Mouse (Mus musculus) liver, postnatal 0 days (tissue): ENCODE measurements around the gene Mall. TPM values are rescaled to one million over a fixed set of nuclear protein-coding genes. Genes with fewer than 3 reads are reported as not detected.

Source experiments
- ATAC-seq: fragments of 200-750 bp; cut with Nextera tagmentation; 2 replicates; pipeline ENCODE4 v1.8.0; 2017; ENCODE audit warnings: mild to moderate bottlenecking, moderate library complexity
- DNase-seq: peaks from one replicate; pipeline ENCODE4 v3.0.0-alpha.2; 2016
- H3K27ac ChIP-seq: fragments of 300-500 bp; sonication (generic); 2 replicates; pipeline ENCODE4 v1.5.1; 2014; ENCODE audit warnings: antibody characterized with exemption, moderate library complexity, mild to moderate bottlenecking, low read depth
- H3K27me3 ChIP-seq: fragments of 300-500 bp; sonication (generic); 2 replicates; pipeline ENCODE4 v1.6.1; 2014; ENCODE audit warnings: low read length, control low read depth, mixed read lengths; ENCODE audit not compliant: insufficient read depth
- H3K36me3 ChIP-seq: fragments of 300-500 bp; sonication (generic); replicated peaks from 2 replicates; pipeline ENCODE4 v1.6.1; 2014; ENCODE audit warnings: mild to moderate bottlenecking, control low read depth, low read length, moderate library complexity, mixed read lengths; ENCODE audit not compliant: insufficient read depth
- H3K4me1 ChIP-seq: fragments of 300-500 bp; sonication (generic); 2 replicates; pipeline ENCODE4 v1.6.1; 2014; ENCODE audit warnings: antibody characterized with exemption, mild to moderate bottlenecking, control low read depth; ENCODE audit not compliant: insufficient read depth
- H3K4me2 ChIP-seq: fragments of 300-500 bp; sonication (generic); 2 replicates; pipeline ENCODE4 v1.6.1; 2014; ENCODE audit warnings: low read depth, mild to moderate bottlenecking, low read length, moderate library complexity, mixed read lengths
- H3K4me3 ChIP-seq: fragments of 300-500 bp; sonication (generic); 2 replicates; pipeline ENCODE4 v1.5.1; 2014; ENCODE audit warnings: low read depth, low read length
- H3K9ac ChIP-seq: fragments of 300-500 bp; sonication (generic); replicated peaks from 2 replicates; pipeline ENCODE4 v1.6.1; 2014; ENCODE audit warnings: mild to moderate bottlenecking, moderate library complexity
- H3K9me3 ChIP-seq: fragments of 300-500 bp; sonication (generic); 2 replicates; pipeline ENCODE4 v1.6.1; 2016; ENCODE audit warnings: mild to moderate bottlenecking, control low read depth, low read length, mixed read lengths
- CTCF ChIP-seq: sonication (generic); IDR thresholded peaks from 2 replicates; pipeline ENCODE4 v1.5.1; 2016; ENCODE audit warnings: antibody characterized with exemption, low read depth
- EP300 ChIP-seq: IDR thresholded peaks from 2 replicates; pipeline ENCODE4 v1.6.1; 2016; ENCODE audit warnings: antibody characterized with exemption, low read depth, mild to moderate bottlenecking
- WGBS: fragments of 180-500 bp; shearing (Covaris S2); extraction: QIAGEN DNeasy Blood & Tissue Kit; methylation state at CpG from one replicate; pipeline ENCODE4 v1.1.7; 2014; ENCODE audit not compliant: insufficient replicate concordance; 5-methylcytosine and 5-hydroxymethylcytosine counted together
- polyA plus RNA-seq: library from polyadenylated mRNA; unstranded; fragments of >200 nt; fragmentation: Nextera tagmentation; extraction: Ambion mirVana; gene quantifications from 2 replicates; pipeline ENCODE4 v1.2.1, GENCODE M21; 2015

Gene Mall
- polyA plus RNA-seq, 1 experiment from 2014 or later: 0.05 TPM

- no peak for TF ChIP-seq CTCF
- TF ChIP-seq EP300: no peak
- Histone ChIP-seq H3K4me3 (no peak overlapping the region), H3K9me3 (no peaks in the 10 kb centered on the region), H3K4me1 (peaks cover 14% of the 10 kb centered on the region), H3K36me3 (no peaks in the 10 kb centered on the region), H3K4me2 (no peak overlapping the region), H3K9ac (no peak overlapping the region), H3K27ac (no peak overlapping the region; the same call in 1 of the 2 replicates), H3K27me3 (no peaks in the 10 kb centered on the region)
- ATAC-seq (no peak), DNase-seq (no peak)
- WGBS: 43% methylated on average over 10 of the region's 10 CpGs
Measured at GRCm38 (mm10) chr2:127760429-127761000, 30.8 kb upstream of the Mall start.

GRCm38 (mm10) chr2:127760014-127760413 is 30.3 kb upstream of the Mall start:
- Histone ChIP-seq H3K27me3 (no peaks in the 10 kb centered on the region), H3K27ac (no peak overlapping the region), H3K4me1 (peaks cover 14% of the 10 kb centered on the region), H3K4me3 (no peak overlapping the region), H3K9ac (no peak overlapping the region), H3K9me3 (no peaks in the 10 kb centered on the region), H3K4me2 (no peak overlapping the region), H3K36me3 (no peaks in the 10 kb centered on the region)
- 76% methylated on average over 6 of the region's 6 CpGs for WGBS
- no peak for TF ChIP-seq CTCF
- no peak for TF ChIP-seq EP300
- ATAC-seq: peak; percentile 55; the same call in 1 of the 2 replicates
- DNase-seq: no peak

GRCm38 (mm10) chr2:127759157-127759880 is 29.6 kb upstream of the Mall start:
- no peak overlapping the region for H3K27ac ChIP-seq
- no peak overlapping the region for H3K4me2 ChIP-seq
- no peaks in the 10 kb centered on the region for H3K27me3 ChIP-seq
- H3K4me1 ChIP-seq: peaks cover 14% of the 10 kb centered on the region
- ATAC-seq: no peak
- H3K9me3 ChIP-seq: no peaks in the 10 kb centered on the region
- H3K9ac ChIP-seq: no peak overlapping the region
- WGBS: 55% methylated on average over 5 of the region's 5 CpGs
- TF ChIP-seq EP300: no peak
- TF ChIP-seq CTCF: no peak
- no peaks in the 10 kb centered on the region for H3K36me3 ChIP-seq
- no peak for DNase-seq
- no peak overlapping the region for H3K4me3 ChIP-seq

GRCm38 (mm10) chr2:127757171-127757570 is 27.4 kb upstream of the Mall start:
- Histone ChIP-seq H3K9me3 (no peaks in the 10 kb centered on the region), H3K4me1 (peaks cover 14% of the 10 kb centered on the region), H3K4me3 (no peak overlapping the region), H3K36me3 (no peaks in the 10 kb centered on the region), H3K27me3 (no peaks in the 10 kb centered on the region), H3K9ac (no peak overlapping the region), H3K4me2 (no peak overlapping the region), H3K27ac (no peak overlapping the region)
- DNase-seq: no peak
- no peak for ATAC-seq
- 48% methylated on average over 8 of the region's 8 CpGs for WGBS
- TF ChIP-seq EP300: no peak
- no peak for TF ChIP-seq CTCF

GRCm38 (mm10) chr2:127754113-127754512 is 24.4 kb upstream of the Mall start:
- Histone ChIP-seq H3K36me3 (no peaks in the 10 kb centered on the region), H3K4me2 (no peak overlapping the region), H3K27ac (no peak overlapping the region), H3K9ac (no peak overlapping the region), H3K27me3 (no peaks in the 10 kb centered on the region), H3K9me3 (no peaks in the 10 kb centered on the region), H3K4me1 (no peaks in the 10 kb centered on the region), H3K4me3 (no peak overlapping the region)
- no peak for TF ChIP-seq EP300
- TF ChIP-seq CTCF: no peak
- ATAC-seq: no peak
- WGBS: 78% methylated on average over 4 of the region's 4 CpGs
- no peak for DNase-seq

GRCm38 (mm10) chr2:127751849-127752610 is 22.3 kb upstream of the Mall start:
- no peaks in the 10 kb centered on the region for H3K9me3 ChIP-seq
- DNase-seq: no peak
- H3K4me1 ChIP-seq: no peaks in the 10 kb centered on the region
- H3K9ac ChIP-seq: no peak overlapping the region
- H3K27me3 ChIP-seq: no peaks in the 10 kb centered on the region
- H3K27ac ChIP-seq: no peak overlapping the region
- TF ChIP-seq CTCF (no peak), EP300 (no peak)
- 73% methylated on average over 11 of the region's 11 CpGs for WGBS
- H3K4me3 ChIP-seq: no peak overlapping the region
- no peaks in the 10 kb centered on the region for H3K36me3 ChIP-seq
- ATAC-seq: no peak
- H3K4me2 ChIP-seq: no peak overlapping the region
